Mouse (Mus musculus) left cerebral cortex, adult 2 months (tissue): ENCODE measurements around the gene Tcp11x2. TPM values are rescaled to one million over a fixed set of nuclear protein-coding genes. Genes with fewer than 3 reads are reported as not detected.

Experiments
- DNase-seq, 2 experiments: peaks; one replicate each; pipeline ENCODE4 v3.0.0; 2021 to 2022; ENCODE audit warnings: low spot score in 2 of 2, mixed read lengths in 1 of 2; ENCODE audit errors: extremely low spot score in 1 of 2
- H3K27ac ChIP-seq: fragments of 200-600 bp; 2 replicates; pipeline ENCODE4 v1.8.1; 2022
- H3K4me3 ChIP-seq: fragments of 200-600 bp; 2 replicates; pipeline ENCODE4 v1.8.1; 2022
- CTCF ChIP-seq: fragments of 200-600 bp; IDR thresholded peaks from 2 replicates; pipeline ENCODE4 v1.8.1; 2022; ENCODE audit warnings: antibody characterized with exemption, mild to moderate bottlenecking, moderate library complexity
- intact Hi-C: fragments of 180-260 bp; cut with DNase I; formaldehyde crosslinking; loops from one replicate; pipeline ENCODE4 v1.15.1; 2025
- long read RNA-seq, 2 experiments: library from polyadenylated mRNA; stranded (forward); transcript quantifications; one replicate each; pipeline ENCODE4 v2.0.0; 2021; ENCODE audit warnings: borderline mapping rate in 2 of 2
- total RNA-seq, 2 experiments: library from RNA; stranded (reverse); gene quantifications; 2 replicates each; pipeline ENCODE4 v1.2.3; 2021

Gene Tcp11x2
- not detected for total RNA-seq
- long read RNA-seq, experiment 1: 0 reads
- long read RNA-seq, experiment 2: 0 reads

DNA sequence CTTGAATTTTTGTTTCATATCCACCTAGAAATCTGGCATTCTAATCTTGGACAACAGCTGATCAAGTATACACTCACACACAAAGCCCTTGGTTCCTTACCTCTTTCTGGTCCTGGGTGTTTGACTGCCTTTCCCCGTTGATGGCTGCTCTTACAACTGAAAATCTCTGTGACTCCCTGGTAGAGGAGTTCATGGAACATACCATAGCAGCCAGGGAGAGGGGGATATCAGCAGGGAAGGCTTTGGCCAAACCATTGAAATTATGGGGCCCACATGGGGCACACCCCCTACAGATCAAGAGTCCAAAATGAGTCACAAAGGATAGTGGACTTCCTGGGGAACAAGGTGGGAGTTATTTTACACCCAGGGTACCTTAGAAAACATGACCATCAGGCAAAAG lies at the start of gene Tcp11x2:
Tcp11x2 (minus strand) TSS at position 158 of the 400 bp plus-strand sequence.
- TF ChIP-seq CTCF: no peak
- Histone ChIP-seq H3K27ac (no peak within 1 kb of the TSS), H3K4me3 (no peak within 1 kb of the TSS)
- no peak for DNase-seq
- intact Hi-C loops: loop anchor here (1.0 kb wide), 1 partner anchor 17 kb away; no protein-coding TSS in a partner anchor

- DNase-seq: no peak
- Histone ChIP-seq H3K27ac (peak overlapping the region; percentile 92), H3K4me3 (peak overlapping the region; percentile 66)
- intact Hi-C loops: no loop called here
- TF ChIP-seq CTCF: no peak
Measured at GRCm38 (mm10) chrX:135743056-135743355, 49.4 kb upstream of the Tcp11x2 start.

DNA sequence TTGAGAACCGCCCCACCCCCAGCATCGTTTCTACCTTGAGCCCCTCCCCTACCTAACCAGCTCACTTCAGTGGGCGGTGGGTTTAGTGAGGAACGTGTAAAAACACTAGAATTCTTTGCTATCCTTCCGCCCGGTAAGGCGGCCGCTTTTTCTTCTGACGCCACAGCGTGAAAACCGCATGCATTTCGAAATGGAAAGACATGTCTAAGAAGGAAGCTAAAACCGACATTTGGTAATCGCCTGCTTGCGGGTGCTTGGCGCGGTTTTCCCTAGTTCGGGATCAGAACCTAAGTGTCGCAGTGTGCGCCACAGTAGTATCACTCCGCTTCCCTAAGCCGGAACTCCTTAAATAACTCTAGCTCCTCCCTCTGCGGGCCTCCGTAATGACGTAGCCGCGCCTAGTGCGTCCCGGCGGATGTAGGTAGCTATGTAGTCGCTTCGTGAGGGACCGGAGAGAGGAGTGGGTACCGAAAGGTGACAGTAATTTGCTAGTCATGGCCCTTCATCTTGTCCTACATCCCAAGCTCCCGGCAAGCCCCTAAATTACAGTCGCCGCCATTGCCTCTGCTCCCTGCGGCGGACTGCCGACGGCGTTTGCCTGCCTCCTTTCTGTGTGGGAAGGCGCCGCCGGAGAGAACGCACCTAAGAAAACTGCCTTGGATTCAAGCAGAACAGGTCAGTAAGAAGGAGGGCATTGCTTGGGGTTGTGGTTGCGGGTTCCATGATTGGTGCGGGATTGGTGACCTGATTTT lies 48.9 kb upstream of the Tcp11x2 start, which contains the start of the genes Armcx5 and Gprasp1:
Armcx5 (plus strand) TSS at position 430 of the 752 bp plus-strand sequence.
Gprasp1 (plus strand) TSS at position 430 of the 752 bp plus-strand sequence.
- peak within 1 kb of the TSS; percentile 66 for H3K4me3 ChIP-seq
- peak; percentile 83 to 85 for DNase-seq
- H3K27ac ChIP-seq: peak within 1 kb of the TSS; percentile 92
- no peak for TF ChIP-seq CTCF
- intact Hi-C loops: no loop called here

GRCm38 (mm10) chrX:135738730-135739520 lies 45.3 kb upstream of the Tcp11x2 start:
- intact Hi-C loops: no loop called here
- no peak for DNase-seq
- H3K4me3 ChIP-seq: no peak overlapping the region
- no peak overlapping the region for H3K27ac ChIP-seq
- no peak for TF ChIP-seq CTCF

GRCm38 (mm10) chrX:135725161-135725560 lies 31.6 kb upstream of the Tcp11x2 start, which contains the start of gene Tmsb15a:
Tmsb15a (minus strand) TSS chrX:135725261.
- Histone ChIP-seq H3K4me3 (no peak within 1 kb of the TSS), H3K27ac (no peak within 1 kb of the TSS)
- TF ChIP-seq CTCF: no peak
- intact Hi-C loops: no loop called here
- no peak for DNase-seq

GRCm38 (mm10) chrX:135712845-135713244 lies 19.3 kb upstream of the Tcp11x2 start:
- no peak overlapping the region for H3K4me3 ChIP-seq
- no peak for DNase-seq
- intact Hi-C loops: no loop called here
- no peak overlapping the region for H3K27ac ChIP-seq
- no peak for TF ChIP-seq CTCF

GRCm38 (mm10) chrX:135704349-135704748 lies 10.8 kb upstream of the Tcp11x2 start:
- no peak for DNase-seq
- intact Hi-C loops: loop anchor here (2.0 kb wide), 1 partner anchor 52 kb away; no protein-coding TSS in a partner anchor
- Histone ChIP-seq H3K27ac (no peak overlapping the region), H3K4me3 (no peak overlapping the region)
- TF ChIP-seq CTCF: peak; percentile 50

- intact Hi-C loops: no loop called here
- Histone ChIP-seq H3K4me3 (no peak overlapping the region), H3K27ac (no peak overlapping the region)
- no peak for DNase-seq
- TF ChIP-seq CTCF: no peak
Measured at GRCm38 (mm10) chrX:135703111-135703510, 9.5 kb upstream of the Tcp11x2 start.

DNA sequence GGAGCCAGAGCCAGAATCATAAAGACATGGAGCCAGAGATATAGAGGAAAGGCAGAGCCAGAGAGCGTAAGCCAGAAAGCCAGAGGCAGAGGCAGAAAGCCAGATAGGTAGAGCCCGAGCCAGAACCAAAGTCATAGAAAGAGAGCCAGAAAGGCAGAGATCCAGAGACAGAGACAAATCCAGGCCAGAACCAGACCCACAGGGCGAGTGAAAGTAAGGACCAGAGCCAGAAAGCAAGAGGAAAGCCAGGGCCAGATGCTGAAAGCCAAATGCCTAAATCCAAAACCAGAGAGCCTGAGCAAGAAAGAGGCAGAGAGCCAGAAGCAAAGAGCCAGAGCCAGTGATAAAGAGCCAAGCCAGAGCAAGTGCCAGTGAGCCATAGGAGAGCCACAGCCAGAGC lies 5.8 kb downstream of the Tcp11x2 start:
- no peak for DNase-seq
- intact Hi-C loops: no loop called here
- no peak overlapping the region for H3K4me3 ChIP-seq
- no peak for TF ChIP-seq CTCF
- H3K27ac ChIP-seq: no peak overlapping the region

DNA sequence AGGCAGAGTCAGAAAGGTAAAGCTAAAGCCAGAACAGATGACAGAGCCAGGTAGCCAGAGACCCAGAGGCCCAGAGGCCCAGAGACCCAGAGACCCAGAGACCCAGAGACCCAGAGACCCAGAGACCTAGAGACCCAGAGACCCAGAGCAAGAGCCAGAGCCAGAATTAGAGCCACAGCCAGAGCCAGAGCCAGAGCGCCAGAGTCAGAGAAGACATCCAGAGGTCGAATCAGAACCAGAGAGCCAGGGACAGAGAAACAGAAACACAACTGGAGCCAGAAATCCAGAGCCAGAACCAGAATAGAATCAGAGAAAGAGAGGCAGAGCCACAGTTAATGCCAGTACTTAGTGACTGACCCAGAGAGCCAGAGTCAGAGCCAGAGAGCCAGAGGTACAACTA lies 11.7 kb downstream of the Tcp11x2 start:
- Histone ChIP-seq H3K4me3 (no peak overlapping the region), H3K27ac (no peak overlapping the region)
- intact Hi-C loops: no loop called here
- no peak for DNase-seq
- TF ChIP-seq CTCF: no peak

- Histone ChIP-seq H3K4me3 (no peak overlapping the region), H3K27ac (no peak overlapping the region)
- peak; percentile 52 for TF ChIP-seq CTCF
- intact Hi-C loops: loop anchor here (2.0 to 5.0 kb wide), 2 partner anchors 53 to 100 kb away; no protein-coding TSS in a partner anchor
- peak in 1 of 2 experiments; percentile 21 for DNase-seq
Measured at GRCm38 (mm10) chrX:135652173-135652772, 41.3 kb downstream of the Tcp11x2 start.

DNA sequence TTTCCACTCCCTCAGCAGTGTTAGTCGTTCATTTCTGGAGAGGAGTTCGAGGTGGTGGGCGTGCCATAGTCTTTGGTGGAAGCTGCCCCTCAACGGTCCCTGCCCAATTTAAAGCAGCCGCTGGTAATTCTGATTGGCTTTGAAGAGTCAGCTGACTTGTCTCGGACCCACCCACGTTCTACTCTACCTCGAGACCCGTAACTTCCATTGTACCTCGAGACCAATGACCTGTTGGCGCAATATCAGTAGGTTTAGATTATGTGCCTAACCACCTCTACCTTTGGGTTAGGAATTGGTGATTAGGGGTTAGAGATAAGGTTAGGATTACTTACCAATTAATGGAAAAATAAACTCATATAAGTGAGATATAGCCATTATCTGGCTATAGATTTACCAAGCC lies 66.0 kb downstream of the Tcp11x2 start, which contains the start of gene Prame:
Prame (minus strand) TSS at position 101 of the 400 bp plus-strand sequence.
- no peak within 1 kb of the TSS for H3K27ac ChIP-seq
- H3K4me3 ChIP-seq: no peak within 1 kb of the TSS
- intact Hi-C loops: no loop called here
- no peak for DNase-seq
- no peak for TF ChIP-seq CTCF

Other genes with a start within 250 kb of the Tcp11x2 start
- not detected for gene AV320801, start 199.2 kb downstream of the Tcp11x2 start, total RNA-seq
- 1 to 10 TPM; 5.8 to 6.2 TPM for gene Nxf7, start 95.0 kb downstream of the Tcp11x2 start, total RNA-seq
- gene Prame, start 66.1 kb downstream of the Tcp11x2 start, total RNA-seq: not detected
- gene Tmsb15a, start 31.5 kb upstream of the Tcp11x2 start, total RNA-seq: not detected
- 10 to 100 TPM; 33.3 to 33.7 TPM for gene Armcx5, start 48.9 kb upstream of the Tcp11x2 start, total RNA-seq
- gene Gprasp1, start 48.9 kb upstream of the Tcp11x2 start, total RNA-seq: 100 to 1,000 TPM; 344 to 376 TPM
- 10 to 100 TPM; 68.8 to 69.9 TPM for gene Bhlhb9, start 103.8 kb upstream of the Tcp11x2 start, total RNA-seq
- gene Gprasp2, start 145.2 kb upstream of the Tcp11x2 start, total RNA-seq: 100 to 1,000 TPM; 176 to 226 TPM